Mouse (Mus musculus): ENCODE results near the gene Arhgap15. TPM values are rescaled to one million over a fixed set of nuclear protein-coding genes. Genes with fewer than 3 reads are reported as not detected.

The Arhgap15 gene
- total RNA-seq, 2 experiments from 2014 or later, result 21.8 to 29.8 TPM

DNA sequence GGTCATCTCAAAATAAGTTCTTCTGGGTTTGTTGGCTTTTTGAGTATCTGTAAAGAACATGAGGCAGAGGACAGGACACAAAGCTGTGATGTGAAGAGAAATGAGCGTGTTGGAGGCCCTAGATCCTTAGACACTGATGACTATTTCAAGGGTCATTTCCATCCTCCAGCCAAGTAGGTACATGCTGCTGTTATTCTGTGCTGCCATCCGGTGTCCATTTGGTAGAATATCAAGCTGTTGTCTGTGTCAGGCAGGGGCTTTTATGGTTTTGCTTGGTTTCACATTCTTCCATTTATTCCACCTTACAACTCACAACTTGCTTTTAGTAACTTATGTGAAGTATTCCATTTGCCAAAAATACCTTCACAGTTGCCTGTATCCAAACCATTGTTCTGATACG lies 102.6 kb downstream of the Arhgap15 start:
- peak; percentile 88 for ATAC-seq (replicated peaks; ENCODE audit: low FRiP score, low TSS enrichment, poor library complexity, severe bottlenecking)

DNA sequence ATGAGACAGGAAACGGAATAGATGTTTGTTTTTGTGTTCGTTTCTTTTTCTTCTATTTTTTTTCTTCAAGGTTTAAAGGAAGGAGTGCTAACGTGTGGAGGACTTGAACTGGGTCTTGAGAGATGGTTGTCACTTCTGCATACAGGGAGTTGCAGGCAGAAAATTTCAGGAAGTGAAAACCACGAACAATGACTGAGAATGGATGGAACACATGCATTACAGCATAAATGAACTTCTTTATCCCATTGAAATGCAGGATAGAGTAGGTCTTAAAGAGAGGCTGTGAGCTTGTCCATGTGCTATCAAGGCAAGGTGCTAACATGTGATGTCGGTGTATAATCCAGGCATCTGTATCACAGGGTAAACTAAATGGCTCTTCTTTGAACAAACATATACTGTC lies 114.1 kb downstream of the Arhgap15 start:
- no peak for ATAC-seq (replicated peaks; ENCODE audit: low FRiP score, low TSS enrichment, poor library complexity, severe bottlenecking)

DNA sequence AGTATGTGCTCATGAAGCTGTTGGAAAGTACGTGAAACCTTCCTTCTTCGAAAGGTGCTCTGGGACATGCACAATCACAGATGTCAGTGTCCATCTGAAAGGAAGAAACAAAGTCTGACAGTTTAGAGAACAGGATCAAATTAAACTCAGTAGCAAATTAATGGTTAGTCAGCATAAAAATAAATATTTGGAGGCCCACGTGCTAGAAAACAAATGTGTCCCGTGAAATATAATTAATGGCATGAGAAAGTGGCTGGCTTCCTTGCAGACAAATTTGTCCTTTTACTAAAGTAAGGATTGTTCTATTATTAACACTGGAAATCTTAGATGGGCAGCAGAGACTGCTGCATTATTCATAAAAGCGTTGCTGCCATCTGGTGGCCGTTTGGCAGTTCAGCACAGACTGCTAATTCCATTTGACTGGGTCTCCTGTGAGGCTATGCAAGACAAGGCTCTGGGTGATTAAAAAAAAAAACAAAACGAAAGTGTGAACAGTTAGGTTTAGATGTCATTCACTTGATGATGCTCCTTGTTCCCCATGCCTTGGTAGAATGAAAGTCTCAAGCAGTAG lies 153.9 kb downstream of the Arhgap15 start:
- ATAC-seq (replicated peaks; ENCODE audit: low FRiP score, low TSS enrichment, poor library complexity, severe bottlenecking), result peak; percentile 94

DNA sequence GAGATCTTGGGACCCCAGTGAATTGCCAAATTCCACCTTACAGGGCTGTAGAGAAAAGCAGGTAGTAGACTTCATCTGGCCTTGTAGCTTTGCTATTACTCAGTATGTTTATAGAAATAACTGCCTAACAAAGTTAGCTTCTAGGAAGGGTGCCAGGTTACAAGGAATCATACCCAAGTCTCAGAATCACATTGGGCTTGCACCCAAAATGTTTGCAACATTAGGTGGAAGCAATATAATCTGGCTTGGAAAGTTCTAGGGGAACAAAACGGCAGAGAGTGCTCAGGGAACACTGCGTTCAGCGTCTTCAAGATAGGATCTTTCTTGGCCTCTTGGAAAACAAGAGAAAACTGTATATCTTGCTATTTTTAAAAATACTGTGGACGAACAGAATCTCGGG lies 158.9 kb downstream of the Arhgap15 start:
- no peak for ATAC-seq (replicated peaks; ENCODE audit: low FRiP score, low TSS enrichment, poor library complexity, severe bottlenecking)

DNA sequence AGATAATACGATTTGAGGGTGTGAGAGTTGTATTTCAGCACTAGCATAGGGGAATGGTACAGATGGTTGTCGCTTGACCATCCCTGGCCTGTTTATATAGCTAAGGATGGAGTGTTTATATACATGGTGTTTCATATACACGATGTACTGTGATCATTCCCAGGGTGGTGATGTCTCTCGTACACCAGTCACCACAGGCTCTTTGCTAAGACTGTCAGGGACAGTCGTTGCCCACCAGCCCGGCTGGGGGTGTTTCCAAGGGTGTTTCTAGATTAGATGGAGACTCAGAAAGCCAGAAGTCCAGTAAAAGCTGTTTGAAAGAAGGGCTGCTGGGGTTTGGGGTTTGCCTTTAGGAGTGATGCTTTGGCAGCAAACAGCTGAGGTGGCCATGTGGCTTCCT lies 165.5 kb downstream of the Arhgap15 start:
- ATAC-seq (replicated peaks; ENCODE audit: low FRiP score, low TSS enrichment, poor library complexity, severe bottlenecking), result no peak

DNA sequence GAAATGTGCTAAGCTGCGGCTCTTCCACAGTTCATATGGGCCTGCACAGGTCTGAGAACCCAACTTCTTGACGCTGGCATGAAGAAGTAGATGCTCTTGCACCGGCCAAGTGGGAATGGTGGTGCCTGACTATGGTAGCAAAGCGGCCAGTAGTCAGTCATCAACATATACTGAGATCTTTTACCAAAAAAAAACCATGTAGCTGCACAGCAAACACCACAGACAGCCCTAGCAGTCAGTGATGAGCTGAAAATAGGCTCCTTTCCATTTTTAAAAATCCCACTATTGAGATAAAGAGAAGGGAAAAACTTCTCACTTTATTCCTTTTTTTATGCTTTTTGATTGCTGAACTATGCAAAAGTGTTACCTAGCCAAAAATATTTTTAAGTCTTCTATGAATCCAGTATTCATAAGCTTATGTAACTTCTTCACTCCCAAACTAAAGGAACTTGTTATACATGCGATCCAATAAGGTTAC lies 175.3 kb downstream of the Arhgap15 start:
- ATAC-seq (replicated peaks; ENCODE audit: low FRiP score, low TSS enrichment, poor library complexity, severe bottlenecking), result no peak

DNA sequence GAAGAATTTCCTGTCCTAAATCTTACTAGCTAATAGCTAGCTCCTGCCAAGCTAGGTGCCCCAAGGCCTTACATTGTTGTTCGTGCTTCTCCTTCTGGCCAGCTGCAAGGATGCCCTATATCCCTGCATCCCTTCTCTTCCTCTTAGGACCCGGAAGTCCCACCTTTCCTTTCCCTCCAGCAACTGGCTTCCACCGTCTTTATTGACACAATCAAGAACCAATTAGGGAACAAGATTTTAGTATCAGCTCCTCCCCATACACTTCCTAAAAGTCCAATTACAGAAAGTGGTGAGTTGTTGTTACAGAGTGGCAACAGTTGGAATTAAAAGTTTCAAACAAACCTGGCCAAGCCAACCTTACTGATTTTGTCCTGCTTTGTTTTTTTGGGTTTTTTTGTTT lies 183.1 kb downstream of the Arhgap15 start:
- no peak for ATAC-seq (replicated peaks; ENCODE audit: low FRiP score, low TSS enrichment, poor library complexity, severe bottlenecking)

DNA sequence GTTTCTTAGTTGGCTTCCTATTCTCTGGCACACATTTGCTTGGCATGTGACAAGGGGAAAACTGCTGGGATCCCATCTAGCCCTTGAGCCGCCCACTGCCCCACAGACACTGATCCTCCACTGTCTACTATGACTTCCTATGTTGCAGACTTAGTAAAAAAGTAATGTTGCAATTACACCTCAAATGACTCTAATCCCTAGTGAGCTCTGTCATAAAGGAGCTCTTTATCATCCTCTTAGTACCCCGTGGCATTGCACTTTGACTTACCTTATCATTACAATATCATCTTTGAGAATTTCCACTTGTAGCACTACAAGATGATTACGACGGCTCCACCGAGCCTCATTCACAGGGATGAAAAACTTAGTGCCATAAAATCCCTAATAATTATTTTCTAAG lies 190.6 kb downstream of the Arhgap15 start:
- no peak for ATAC-seq (replicated peaks; ENCODE audit: low FRiP score, low TSS enrichment, poor library complexity, severe bottlenecking)

DNA sequence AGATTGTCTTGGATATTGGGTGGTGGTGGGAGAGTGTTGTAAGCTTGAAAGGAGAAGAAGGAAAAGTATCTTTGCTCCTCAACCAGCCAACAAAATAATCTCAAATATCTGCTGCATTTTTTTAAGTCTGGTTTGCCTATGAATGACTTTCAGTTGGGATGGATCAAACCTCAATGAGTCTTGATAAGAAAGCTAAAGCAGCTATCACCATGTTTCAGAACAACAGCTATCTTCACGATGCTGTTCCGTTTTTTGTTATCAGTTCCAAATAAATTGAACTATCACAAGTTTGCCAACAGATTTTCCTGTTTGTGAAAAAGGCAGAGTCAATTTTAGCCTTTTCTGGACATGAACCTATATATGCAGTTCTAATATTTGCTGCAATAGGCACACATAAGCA lies 197.1 kb downstream of the Arhgap15 start:
- ATAC-seq (replicated peaks; ENCODE audit: low FRiP score, low TSS enrichment, poor library complexity, severe bottlenecking), result peak; percentile 62

DNA sequence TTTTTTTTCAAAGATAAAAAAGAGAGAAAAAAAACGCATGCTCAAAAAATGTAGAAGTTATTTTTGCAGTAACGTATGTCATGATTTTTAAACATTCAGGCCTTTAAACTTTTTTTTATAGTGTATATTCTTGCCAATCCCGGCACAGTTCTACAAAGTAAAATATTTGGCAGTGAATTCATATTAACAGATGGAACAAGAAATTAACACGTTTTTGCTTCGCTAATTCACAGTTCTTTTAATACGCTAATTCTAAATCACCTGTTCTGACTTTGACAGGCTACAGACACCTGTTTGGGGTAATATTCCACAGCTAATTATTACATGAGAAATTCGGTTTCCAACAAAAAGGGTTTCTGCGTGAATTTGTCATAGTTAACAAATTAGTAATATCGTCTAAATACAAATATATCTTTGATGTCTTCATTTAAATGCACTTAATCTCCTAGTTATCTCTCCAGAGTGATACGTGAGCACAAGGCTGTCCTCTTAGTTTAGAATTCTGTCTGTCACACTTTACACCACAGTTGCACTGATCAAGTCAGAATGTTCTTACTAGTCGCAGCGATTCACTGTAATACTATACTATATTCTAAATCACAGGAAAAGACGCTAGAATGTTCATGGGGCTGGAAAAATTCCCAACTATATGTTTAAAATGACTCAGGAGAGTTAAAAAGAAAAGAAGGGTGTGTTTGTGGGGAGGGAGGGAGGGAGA lies 201.3 kb downstream of the Arhgap15 start:
- no peak for ATAC-seq (replicated peaks; ENCODE audit: low FRiP score, low TSS enrichment, poor library complexity, severe bottlenecking)

DNA sequence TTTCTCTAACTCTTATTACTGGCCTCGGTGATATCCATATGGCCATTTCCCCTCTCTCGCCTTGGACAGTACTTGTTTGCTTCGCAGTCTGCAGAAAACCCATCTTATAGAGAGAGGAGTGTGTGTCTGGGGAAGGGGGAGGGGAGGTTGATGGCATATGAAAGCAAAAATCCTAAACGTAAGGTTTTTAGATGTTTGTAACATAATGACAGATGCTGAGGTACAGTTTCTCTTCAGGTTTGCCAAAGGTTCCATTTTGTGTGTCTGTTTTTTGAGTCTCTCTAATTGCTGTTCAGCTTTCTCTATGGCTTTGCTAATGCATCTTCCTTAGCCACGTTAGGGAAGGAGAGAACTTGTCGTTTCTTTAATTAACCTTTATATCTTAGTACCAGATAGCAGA lies 202.1 kb downstream of the Arhgap15 start:
- no peak for ATAC-seq (replicated peaks; ENCODE audit: low FRiP score, low TSS enrichment, poor library complexity, severe bottlenecking)

DNA sequence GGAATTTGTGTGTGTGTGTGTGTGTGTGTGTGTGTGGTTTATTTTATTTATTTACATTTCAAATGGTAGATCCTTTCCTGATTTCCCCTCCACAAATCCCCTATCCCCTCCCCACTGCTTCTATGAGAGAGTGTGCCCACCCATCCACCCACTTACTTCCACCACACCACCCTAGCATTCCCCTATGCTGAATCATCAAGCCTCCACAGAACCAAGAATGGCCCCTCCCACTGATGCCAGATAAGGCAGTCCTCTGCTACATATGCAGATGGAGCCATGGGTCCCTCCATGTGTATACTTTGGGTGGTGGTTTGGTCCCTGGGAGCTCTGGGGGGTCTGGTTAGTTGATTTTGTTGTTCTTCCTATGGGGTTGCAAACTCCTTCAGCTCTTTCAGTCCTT lies 210.6 kb downstream of the Arhgap15 start:
- ATAC-seq (replicated peaks; ENCODE audit: low FRiP score, low TSS enrichment, poor library complexity, severe bottlenecking), result peak; percentile 52; the same call in 1 of the 2 replicates

DNA sequence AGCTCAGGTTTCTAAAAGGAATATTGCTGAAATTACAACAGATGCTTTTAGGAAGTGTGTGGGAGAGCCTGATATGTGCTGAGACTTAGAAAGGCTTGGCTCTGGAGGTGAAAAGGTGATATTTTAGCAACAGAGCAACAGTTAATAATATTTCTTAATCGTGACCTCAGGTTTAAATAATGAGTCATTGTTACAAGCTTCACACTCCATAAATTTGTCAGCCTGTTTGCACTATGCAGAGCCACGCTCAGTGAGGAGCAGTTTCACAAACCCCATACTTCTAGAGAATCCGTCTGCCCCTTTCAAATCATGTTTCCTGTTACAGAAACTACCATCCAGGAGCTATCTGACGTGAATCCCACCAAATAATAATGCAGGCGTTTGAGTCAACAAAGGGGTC lies 213.8 kb downstream of the Arhgap15 start:
- no peak for ATAC-seq (replicated peaks; ENCODE audit: low FRiP score, low TSS enrichment, poor library complexity, severe bottlenecking)

DNA sequence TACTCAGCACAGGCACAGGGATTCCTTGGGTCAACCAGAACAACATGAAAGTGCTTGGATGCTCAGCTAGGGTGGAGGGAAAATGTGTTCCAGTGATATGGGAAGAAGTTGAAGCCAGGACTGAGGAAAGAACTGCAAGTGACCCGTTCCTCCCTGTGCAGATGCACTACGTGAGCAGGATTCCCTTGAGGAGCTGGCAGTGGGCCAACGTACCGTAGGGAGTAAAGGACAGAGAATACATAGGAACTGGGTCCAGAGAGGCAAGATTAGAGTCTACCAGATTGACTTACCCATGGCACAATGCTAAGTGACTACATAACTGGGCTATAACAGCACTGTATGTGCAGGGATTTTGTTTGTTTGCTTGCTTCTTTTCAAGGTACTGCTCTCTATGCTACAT lies 220.0 kb downstream of the Arhgap15 start:
- no peak for ATAC-seq (replicated peaks; ENCODE audit: low FRiP score, low TSS enrichment, poor library complexity, severe bottlenecking)

DNA sequence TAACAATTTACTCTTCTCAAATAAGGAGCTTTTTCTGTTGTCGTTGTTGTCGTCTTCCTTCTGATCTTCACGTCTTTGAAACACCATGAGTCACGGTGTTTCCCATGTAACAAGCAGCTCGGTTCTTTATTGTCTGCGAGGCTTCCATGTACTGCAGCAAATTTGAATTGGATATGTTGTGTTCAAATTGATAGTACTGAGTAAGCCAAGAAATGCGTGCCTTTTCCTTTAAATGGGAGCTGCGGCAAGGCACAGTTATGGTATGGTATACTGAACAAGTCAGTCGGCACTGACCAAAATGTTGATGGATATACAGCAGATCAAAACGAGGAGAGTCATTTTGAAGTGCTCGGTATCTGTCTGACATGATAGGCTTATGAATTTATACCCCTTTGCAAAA lies 229.1 kb downstream of the Arhgap15 start:
- no peak for ATAC-seq (replicated peaks; ENCODE audit: low FRiP score, low TSS enrichment, poor library complexity, severe bottlenecking)

DNA sequence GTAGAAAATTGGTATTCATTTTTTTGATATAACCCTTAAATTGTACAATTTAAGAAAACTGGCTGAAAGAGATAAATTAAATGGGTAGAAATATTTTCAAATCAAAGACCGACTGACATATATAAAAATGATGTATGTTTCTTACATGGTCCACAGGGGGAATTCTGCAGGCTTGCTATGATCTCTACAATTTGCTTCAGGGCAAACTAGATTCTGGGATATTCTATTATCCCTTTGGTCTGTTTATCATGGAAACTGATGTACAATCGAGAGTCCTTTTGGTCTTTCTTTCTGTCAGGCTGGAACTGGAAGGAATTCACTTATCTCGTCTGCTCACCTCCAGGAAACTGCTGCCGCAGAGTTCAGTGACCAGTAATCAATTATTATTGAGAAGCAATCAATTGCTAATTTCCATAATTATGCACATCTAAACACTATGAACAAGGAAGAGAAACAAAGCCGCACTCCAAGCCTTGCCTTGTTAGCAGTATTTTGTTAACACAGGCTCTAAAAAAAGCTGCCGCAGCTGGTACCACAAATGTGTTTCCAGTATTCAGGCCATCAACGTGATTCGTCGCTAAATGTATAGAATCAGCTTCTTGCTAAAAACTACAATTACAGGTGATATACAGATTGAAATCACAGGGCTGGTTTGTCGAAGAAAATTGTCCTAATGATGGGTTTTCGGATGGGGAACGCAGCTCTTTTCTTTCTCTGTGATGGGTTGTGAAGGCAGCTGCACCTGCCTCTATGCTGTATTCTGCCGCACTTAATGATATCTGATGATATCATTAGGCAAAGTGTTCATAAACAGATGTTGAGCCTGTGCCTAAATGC lies 229.8 kb downstream of the Arhgap15 start:
- no peak for ATAC-seq (replicated peaks; ENCODE audit: low FRiP score, low TSS enrichment, poor library complexity, severe bottlenecking)

DNA sequence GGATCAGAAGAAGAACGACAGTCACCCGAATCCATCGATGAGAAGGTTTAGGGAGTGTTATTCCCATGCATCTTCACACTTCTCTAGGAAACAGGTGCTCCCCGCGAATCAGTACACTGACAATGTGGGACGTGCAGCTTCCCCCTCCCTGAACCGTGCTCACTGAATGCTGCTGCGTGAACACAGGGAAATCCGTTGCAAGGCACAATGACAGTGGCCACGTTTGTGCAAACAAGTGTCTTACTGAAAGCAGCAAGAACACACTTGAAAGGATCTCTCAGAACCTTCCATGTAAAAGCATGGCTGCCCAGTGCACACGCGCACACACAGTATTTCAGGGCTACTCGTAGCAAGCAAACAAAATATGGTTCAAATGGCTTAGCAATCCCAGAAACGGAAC lies 237.4 kb downstream of the Arhgap15 start:
- no peak for ATAC-seq (replicated peaks; ENCODE audit: low FRiP score, low TSS enrichment, poor library complexity, severe bottlenecking)

DNA sequence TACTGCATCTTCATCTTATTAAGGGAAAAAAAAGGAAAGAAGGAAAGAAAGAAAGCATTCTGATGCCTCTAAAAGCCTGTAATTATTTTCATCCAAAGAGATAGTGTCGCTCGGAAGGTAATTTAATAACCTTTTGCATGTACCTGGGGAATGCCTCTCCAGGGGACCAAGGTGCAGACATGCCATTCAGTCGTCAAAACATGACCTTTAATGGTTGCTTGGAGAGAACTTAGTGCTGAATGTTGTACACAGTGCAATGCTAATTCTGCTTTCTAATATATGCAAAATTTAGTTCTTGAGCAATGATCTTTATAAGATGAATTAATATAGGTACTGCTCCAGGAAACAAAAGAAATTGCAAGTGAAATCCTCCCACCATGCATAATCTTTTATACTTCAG lies 239.3 kb downstream of the Arhgap15 start:
- ATAC-seq (replicated peaks; ENCODE audit: low FRiP score, low TSS enrichment, poor library complexity, severe bottlenecking), result no peak

DNA sequence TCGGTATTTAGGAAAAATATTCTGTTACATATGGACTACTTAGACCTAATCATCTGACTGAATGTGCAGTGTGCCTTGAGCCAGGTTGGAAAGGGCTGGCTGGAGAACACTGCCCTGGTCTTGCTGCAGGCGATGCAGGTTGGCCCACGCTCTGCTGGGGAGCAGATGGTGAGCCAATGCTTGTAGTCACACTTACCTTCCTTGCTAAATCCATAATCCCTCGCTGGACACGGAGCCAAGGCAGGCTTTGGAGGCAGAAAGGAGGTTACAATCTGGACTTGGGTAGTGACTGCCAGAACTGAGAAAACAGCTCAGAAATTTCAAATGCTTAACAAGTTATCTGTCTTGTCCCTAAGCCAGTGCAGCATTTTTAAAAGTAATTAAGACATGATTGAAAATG lies 241.2 kb downstream of the Arhgap15 start:
- no peak for ATAC-seq (replicated peaks; ENCODE audit: low FRiP score, low TSS enrichment, poor library complexity, severe bottlenecking)

DNA sequence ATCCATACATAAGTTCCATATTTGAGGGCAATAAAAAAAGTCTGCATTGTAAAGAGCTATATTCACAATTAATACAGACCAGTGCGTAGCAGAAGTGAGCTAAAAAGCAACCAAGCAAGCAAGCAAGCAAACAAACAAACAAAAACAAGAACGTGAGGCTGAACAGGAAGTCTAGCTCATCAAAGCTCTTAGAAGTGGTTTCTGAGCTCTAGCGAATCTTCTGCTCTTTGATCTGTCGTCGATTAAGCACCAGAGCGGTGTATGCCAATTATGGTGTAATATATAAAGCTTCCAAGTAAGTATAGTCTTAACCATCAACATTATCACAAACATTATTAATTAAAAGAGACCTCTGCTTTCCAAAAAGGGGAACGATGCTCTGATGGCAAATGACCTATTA lies 243.9 kb downstream of the Arhgap15 start:
- no peak for ATAC-seq (replicated peaks; ENCODE audit: low FRiP score, low TSS enrichment, poor library complexity, severe bottlenecking)

DNA sequence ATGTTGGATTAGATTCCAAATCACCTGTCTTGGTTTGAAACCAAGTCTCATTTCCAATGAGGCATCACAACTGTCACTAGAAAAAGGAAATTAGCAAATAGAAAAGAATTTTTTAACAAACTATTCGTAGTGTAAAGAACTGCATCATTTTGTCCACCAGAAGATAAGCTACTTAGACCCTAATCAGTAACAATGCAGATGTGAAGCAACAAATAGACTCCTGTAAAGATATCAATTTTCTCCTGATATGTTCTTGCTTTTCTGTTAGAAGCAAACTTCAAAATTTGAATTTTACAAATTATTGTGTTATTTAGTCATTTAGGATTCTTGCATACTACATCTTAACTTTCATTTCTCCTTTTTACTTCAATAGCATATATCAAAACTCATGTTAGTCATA lies 253.8 kb downstream of the Arhgap15 start:
- ATAC-seq (replicated peaks; ENCODE audit: low FRiP score, low TSS enrichment, poor library complexity, severe bottlenecking), result no peak
